Mouse (Mus musculus) right cerebral cortex, adult 18-20 months (tissue): ENCODE data around the gene Syt17.

Source experiments
- DNase-seq: peaks from one replicate; pipeline ENCODE4 v3.0.0; 2022; ENCODE audit warnings: mixed read lengths

The Syt17 gene

GRCm38 (mm10) chr7:118462818-118463762 is 15.1 kb upstream of the Syt17 start:
- no peak for DNase-seq

DNA sequence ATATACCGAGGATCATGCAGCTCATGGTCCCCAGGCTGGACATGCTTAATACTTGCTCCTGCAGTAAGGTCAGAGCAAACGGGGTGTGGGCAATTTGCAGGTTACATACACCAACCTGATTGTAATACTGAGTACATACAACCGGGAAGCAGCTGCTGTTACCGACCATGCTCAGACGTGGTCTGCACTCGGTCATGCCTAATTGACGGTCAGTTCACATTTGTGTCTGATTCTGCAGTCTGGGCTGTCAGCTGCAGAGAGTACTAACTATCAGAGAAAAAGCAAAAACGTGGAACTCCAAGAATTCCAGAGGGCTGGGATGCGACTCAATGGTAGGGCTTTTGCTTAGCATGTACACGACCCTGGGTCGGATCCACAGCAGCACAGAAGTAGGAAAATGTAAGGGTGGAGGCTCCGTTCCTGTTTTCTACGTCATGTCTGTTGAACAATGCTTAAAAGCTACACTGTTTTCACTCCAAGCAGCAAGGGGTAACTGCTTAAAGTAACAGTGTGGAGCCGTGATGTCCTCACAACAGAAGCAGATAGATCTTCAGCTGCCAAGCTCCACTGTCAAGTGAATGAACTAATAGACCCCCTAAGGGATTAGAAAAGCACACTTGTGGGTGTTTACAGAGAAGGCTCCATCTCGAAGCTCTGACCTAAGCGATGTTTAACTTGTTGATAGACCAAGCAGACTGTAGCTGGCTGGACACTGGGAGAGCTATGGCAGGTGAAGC is 13.5 kb upstream of the Syt17 start:
- DNase-seq: no peak

DNA sequence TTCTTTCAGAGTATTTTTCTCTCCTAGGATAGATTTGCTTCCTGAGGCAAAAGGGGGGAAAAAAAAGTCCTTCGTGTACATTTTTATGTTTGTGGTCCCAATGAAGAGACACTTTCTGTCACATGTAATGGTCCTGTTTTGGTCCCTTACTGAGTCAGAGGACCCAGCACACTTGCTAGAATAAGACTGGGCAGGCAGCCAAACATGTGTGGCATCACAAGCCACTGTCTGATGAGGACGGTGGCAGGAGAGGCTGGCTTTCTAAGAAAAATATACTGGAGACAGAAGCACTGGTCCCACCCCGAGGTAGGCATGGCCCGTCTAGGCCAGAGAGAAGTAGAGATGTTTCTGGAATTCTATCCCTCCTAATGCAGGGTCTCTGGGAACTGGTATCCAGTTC is 5.7 kb upstream of the Syt17 start:
- no peak for DNase-seq

DNA sequence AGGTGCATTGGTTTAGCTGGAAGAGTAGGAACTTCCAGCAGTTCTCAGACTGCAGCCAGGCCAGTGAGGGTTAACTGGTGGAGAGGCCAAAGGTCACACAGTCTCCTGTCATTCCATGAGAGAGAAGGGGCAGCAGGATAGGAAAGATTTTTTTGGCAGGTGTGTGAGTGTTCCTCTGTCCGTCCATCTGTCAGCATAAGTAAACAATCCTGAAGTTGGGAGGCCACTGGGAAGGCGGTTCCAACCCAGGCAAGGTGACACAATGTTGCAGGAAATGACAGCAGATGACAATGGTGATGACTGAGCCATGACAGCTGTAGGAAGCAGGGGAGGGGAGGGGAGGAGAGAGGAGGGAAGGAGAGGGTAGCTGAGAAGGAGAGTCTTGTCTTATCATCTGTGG is 4.9 kb upstream of the Syt17 start:
- DNase-seq: no peak

DNA sequence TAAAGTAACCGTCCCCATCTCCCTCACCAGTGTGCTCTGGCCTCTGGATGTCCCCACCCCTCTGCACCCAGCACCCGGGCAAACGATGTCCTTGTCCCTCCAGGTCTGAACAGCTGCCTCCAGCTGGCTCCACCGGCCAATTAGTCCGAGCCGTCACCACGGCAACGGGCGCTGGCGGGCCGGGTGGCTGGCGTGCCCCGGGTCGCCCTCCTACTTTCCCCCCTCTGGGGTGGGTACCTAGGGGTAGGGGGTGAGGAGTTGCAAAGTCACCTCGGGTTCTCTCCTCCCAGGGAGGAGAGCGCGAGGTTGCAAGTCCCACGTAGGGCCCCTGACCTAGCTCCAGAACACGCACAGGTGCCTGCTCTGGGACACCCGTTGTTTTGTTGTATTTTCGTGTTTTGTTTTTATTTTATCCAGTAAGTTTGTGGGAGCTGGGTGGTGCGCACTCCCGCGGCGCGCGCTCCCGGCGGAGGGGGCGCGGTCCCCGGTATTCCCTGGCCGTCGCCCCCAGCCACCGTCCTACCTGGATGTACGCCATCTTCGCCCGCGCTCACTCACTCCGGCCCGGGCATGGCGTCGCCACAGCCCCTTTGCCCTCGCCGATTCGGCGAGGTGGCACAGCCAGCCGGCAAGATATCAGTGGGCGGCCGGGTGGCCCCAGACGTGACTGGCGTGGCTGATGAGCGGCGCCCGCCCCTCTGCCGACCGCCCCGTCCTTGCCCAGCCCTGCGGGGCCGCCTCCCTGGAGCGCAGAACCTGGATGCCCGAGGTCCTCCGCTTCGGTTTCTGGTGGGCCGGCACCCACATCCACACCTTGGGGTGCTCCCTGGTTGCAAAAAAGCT is 510 bp downstream of the Syt17 start:
- no peak for DNase-seq

- DNase-seq: no peak
These were observed 4.0 kb downstream of the Syt17 start for GRCm38 (mm10) chr7:118443895-118444485.

DNA sequence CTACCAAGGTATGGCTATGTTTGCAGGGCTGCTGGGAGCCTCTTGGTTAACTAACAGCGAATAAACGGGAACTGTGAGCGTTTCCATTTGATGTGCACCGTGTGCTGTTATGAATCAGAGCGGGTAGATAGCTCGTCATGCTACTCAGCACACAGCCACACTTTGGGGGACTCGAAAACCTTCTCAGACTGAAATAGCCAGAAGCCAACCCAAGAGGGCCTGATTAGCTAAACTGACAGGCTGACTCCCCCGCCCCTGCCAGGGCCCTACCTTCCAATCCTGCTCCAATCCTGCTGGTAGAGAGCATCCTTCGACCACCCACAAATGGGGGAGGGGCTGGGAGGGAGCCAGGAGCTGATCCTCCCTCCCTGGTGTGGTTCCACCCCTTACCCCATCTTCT is 4.7 kb downstream of the Syt17 start:
- DNase-seq: peak; percentile 49

GRCm38 (mm10) chr7:118441535-118441934 is 6.5 kb downstream of the Syt17 start:
- DNase-seq: peak; percentile 38

DNA sequence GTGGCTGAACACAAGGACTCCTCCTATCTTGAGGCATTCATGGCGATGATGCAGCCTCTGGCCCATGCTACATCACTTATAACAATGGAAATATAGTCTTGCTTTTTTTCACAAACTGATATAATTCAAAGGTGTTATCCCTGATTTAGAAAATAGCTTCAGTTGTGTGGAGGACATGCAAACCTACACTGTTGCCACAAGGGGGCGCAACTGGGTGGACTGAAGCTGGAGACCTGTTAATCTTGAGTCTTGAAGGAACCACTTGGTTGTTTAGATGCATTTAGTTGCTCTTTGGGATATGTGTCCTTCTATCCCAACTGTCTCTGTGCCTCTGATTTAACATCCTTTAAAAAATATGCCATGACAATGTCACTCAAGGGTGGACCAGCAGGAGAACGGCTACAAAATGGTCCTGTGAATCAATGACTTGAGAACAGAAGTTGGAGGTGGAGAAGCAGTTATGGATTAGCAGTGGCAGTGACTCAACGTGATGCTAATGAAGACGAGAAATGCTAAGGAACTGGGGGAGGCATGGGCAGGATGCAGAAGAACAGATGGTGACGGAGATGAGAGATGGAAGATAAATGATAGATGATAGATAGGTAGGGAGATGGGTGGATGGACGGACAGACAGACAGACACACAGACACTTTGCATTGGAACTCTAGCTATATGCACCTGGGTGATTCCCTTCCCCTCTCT is 10.8 kb downstream of the Syt17 start:
- no peak for DNase-seq

- DNase-seq: peak; percentile 86
These were observed 19.1 kb downstream of the Syt17 start for GRCm38 (mm10) chr7:118428937-118429336.

GRCm38 (mm10) chr7:118419491-118420180 is 28.4 kb downstream of the Syt17 start:
- DNase-seq: no peak

DNA sequence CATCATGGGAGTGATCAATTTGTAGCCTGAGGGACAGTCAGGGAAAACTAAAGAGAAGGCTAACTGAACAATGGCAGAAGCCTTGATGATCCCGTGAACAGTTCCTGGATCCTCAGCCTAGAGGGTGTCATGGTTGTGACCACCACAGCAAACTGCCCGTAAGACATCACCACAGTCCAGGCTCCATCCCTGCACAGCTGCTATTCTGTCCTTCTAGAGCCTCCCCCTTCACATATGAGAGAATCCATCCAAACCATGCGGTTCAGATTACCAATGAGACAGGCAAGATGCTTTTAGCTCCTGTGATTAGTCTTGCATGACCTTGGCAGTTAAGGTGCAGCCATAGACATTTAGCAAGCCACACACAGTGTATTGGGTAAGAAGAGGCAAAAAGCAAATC is 33.8 kb downstream of the Syt17 start:
- DNase-seq: no peak

- DNase-seq: no peak
These were observed 36.1 kb downstream of the Syt17 start for GRCm38 (mm10) chr7:118411877-118412276.

DNA sequence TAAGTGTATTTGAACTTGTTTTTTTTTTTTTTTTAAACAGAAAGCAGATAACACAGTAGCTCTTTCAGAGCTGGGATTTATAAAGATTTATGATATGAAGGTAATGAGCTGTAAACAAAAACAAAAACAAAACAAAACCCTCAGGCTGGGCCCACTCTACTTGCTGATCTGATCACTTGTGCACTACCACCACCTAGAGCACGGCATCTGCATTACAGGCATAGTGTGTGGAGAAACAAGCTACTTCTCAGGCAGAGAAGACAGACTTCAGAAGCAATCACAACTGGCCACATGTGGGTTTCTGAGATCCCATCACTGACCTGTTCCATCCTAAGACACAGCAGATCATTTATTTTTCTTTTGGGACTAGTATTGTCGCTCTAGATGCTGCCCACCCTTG is 38.6 kb downstream of the Syt17 start:
- no peak for DNase-seq

DNA sequence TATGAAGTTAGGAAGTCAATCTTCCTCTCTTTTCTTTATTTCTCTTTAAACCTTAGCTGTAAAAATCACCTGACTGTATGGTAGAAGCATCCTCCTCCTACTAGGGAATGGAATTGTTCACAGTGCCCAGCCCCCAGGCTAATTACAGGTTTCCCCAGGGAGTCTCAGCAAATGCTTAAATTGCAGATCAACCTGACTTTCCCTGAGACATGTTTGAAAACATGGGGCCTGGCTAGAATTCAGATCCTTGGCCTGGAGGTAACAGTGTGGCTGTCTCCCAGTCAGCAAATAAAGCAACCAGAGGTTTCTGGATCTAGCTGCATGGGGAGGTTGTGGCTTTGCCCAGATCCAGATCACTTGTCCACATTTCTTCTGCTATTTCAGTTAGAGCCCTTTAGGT is 42.8 kb downstream of the Syt17 start:
- no peak for DNase-seq

GRCm38 (mm10) chr7:118402576-118403022 is 45.4 kb downstream of the Syt17 start:
- DNase-seq: no peak

GRCm38 (mm10) chr7:118401949-118402348 is 46.1 kb downstream of the Syt17 start:
- no peak for DNase-seq

DNA sequence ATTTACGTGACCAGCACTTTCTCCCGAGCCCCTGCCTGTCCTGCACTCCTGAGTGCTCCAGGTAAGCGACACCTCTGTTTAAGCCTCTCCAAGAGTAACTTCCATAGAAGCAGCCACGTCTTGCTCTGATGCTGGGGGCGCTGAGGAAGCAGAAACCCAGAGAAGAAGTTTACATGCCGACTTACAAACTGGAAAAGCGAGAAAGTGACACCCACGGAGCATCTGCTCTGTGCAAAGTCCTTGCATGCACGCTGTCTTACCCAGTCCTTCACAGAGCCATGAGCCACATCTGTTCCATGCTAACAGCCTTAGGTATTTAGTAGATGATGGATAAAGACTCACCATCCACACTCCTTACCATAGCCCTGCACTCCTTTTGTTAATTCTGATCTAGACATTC is 48.3 kb downstream of the Syt17 start:
- DNase-seq: peak; percentile 90

GRCm38 (mm10) chr7:118390705-118391104 is 57.3 kb downstream of the Syt17 start:
- peak; percentile 63 for DNase-seq

DNA sequence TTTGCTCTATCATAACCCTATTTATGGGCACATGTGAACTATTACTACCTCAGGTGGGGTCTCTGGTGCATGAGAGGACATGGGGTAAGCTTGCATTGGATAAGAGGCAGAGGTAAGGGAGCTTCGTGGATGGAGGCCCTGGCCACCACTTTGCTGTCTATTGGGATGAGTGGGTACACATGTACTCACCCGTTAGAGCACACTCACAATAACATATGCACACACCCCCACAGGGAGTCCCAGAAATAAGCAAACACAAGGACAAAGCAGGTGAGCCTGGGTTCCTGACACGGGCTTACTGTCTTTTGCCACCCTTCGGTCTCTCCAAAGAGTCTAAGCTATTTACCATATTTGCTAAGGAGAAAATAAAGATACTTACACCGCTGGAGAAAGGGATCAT is 67.0 kb downstream of the Syt17 start:
- no peak for DNase-seq

DNA sequence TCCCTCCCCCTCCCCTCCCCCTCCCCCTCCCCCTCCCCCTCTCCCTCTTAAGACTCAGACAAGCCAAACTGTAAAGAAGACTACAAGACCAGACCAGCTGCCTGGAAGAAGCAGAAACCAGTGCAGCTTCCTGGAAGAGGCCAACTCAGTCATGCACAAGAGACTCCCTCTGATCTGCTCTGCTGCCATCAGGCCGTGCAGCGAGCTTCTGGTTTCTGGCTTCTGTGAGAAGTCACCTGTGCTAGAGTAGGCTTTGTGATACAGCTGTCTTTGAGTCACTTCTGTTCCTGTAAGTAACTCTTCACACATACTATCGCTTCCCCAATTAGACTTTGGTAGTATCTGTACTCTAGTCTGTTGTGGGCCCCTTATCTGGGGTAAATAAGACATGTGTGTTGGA is 68.0 kb downstream of the Syt17 start:
- DNase-seq: no peak
